Mouse (Mus musculus): ENCODE measurements at regions not wholly inside any gene's neighbourhood (a gene's known extent, or its start where the extent isn't known, plus 50 kb on each side); places are given as distances from the start of the nearest gene placed in this dataset.

- DNase-seq (ENCODE audit: low spot score), result no peak
These were observed 187.3 kb downstream of the Ostf1 start for GRCm38 (mm10) chr19:18444324-18444723.

- DNase-seq (ENCODE audit: low spot score), result no peak
These were observed 195.3 kb downstream of the Ostf1 start for GRCm38 (mm10) chr19:18436351-18436750.

GRCm38 (mm10) chr19:18420381-18420785 lies 211.2 kb downstream of the Ostf1 start:
- DNase-seq (ENCODE audit: low spot score), result no peak

- DNase-seq (ENCODE audit: low spot score), result no peak
These were observed 213.1 kb downstream of the Ostf1 start for GRCm38 (mm10) chr19:18418548-18418947.

GRCm38 (mm10) chr19:18377466-18378089 lies 254.0 kb downstream of the Ostf1 start:
- DNase-seq (ENCODE audit: low spot score), result no peak

- peak; percentile 9 for DNase-seq (ENCODE audit: low spot score)
These were observed 263.0 kb downstream of the Ostf1 start for GRCm38 (mm10) chr19:18368612-18369011.

- no peak for DNase-seq (ENCODE audit: low spot score)
These were observed 277.7 kb downstream of the Ostf1 start for GRCm38 (mm10) chr19:18353960-18354359.

GRCm38 (mm10) chr19:18345735-18346134 lies 285.9 kb downstream of the Ostf1 start:
- DNase-seq (ENCODE audit: low spot score), result no peak

- DNase-seq (ENCODE audit: low spot score), result no peak
These were observed 288.0 kb downstream of the Ostf1 start for GRCm38 (mm10) chr19:18343647-18344046.

GRCm38 (mm10) chr19:18343003-18343402 lies 288.6 kb downstream of the Ostf1 start:
- no peak for DNase-seq (ENCODE audit: low spot score)

- DNase-seq (ENCODE audit: low spot score), result no peak
These were observed 293.6 kb downstream of the Ostf1 start for GRCm38 (mm10) chr19:18337819-18338555.

GRCm38 (mm10) chr19:18336637-18337036 lies 295.0 kb downstream of the Ostf1 start:
- no peak for DNase-seq (ENCODE audit: low spot score)

- no peak for DNase-seq (ENCODE audit: low spot score)
These were observed 297.0 kb downstream of the Ostf1 start for GRCm38 (mm10) chr19:18334639-18335038.

- no peak for DNase-seq (ENCODE audit: low spot score)
These were observed 299.8 kb downstream of the Ostf1 start for GRCm38 (mm10) chr19:18331811-18332210.

GRCm38 (mm10) chr19:18329421-18329820 lies 302.2 kb downstream of the Ostf1 start:
- DNase-seq (ENCODE audit: low spot score), result no peak

GRCm38 (mm10) chr19:18318391-18318944 lies 313.2 kb downstream of the Ostf1 start:
- no peak for DNase-seq (ENCODE audit: low spot score)

- no peak for DNase-seq (ENCODE audit: low spot score)
These were observed 358.2 kb downstream of the Ostf1 start for GRCm38 (mm10) chr19:18273415-18273814.

GRCm38 (mm10) chr19:18255074-18255684 lies 376.4 kb downstream of the Ostf1 start:
- DNase-seq (ENCODE audit: low spot score), result no peak

GRCm38 (mm10) chr19:18253333-18253732 lies 378.3 kb downstream of the Ostf1 start:
- DNase-seq (ENCODE audit: low spot score), result no peak

Data from layer of hippocampus, adult 11-12 months (tissue).